Comparison of ENCODE assay signal across 10 mouse cellular contexts in genomic region chr9:121387539-121388272, GRCm38 (mm10).
A peak's percentile ranks its signal among the peaks of the same experiment; 100 is the strongest.
DNase-seq lines count a peak whose midpoint lies in the region; ATAC-seq and TF ChIP-seq lines count a peak whose summit lies in the region.
"Had no signal": no experiment of that assay in that cellular context is flagged by ENCODE, and none has a peak within 500 bp of the region (broad histone marks: within the 10 kb centered on the region; RNA-seq: fewer than 3 reads in every experiment).

No protein-coding gene starts in this region.

- H3K9me3 ChIP-seq in heart, embryonic 12.5 days (replicated peaks) = no peaks in the 10 kb centered on the region

- H3K4me3 ChIP-seq in heart, embryonic 12.5 days = no peak overlapping the region
- H3K4me3 ChIP-seq in left cerebral cortex, adult 2 months = no peak overlapping the region

- TF ChIP-seq POLR2A in brain, embryonic 14.5 days (IDR thresholded peaks at IDR 0.05; ENCODE audit: borderline replicate concordance, extremely low read depth, insufficient read depth, insufficient read length, poor library complexity, severe bottlenecking) = no peak

- H3K27ac ChIP-seq in heart, embryonic 12.5 days (ENCODE audit: poor library complexity, severe bottlenecking) = 0 out of 2 replicates have a peak overlapping the region, but pooled peaks have one; percentile 31
- H3K27ac ChIP-seq in left cerebral cortex, adult 2 months = peak overlapping the region; percentile 96

- no peak overlapping the region for H3K9ac ChIP-seq in heart, embryonic 12.5 days

- H3K27me3 ChIP-seq in heart, embryonic 12.5 days (replicated peaks) = no peaks in the 10 kb centered on the region

- WGBS in heart, embryonic 12.5 days = 73% methylated on average over 9 of the region's 9 CpGs

- H3K4me1 ChIP-seq in heart, embryonic 12.5 days (replicated peaks) = peaks cover 40% of the 10 kb centered on the region

- no peak for TF ChIP-seq CTCF in brain, embryonic 14.5 days (IDR thresholded peaks at IDR 0.05; ENCODE audit: borderline replicate concordance, extremely low read depth, insufficient read depth, insufficient read length)
- no peak for TF ChIP-seq CTCF in left cerebral cortex, adult 2 months (IDR thresholded peaks at IDR 0.05)

- peak; percentile 52 for DNase-seq in kidney, postnatal 10 days
- no peak for DNase-seq in kidney, adult 18-20 months
- peak; percentile 55 for DNase-seq in brain, embryonic 14.5 days (ENCODE audit: low read depth)
- DNase-seq in left cerebral cortex, adult 2 months (ENCODE audit: extremely low spot score in 1 of 2, low spot score in 2 of 2) = peak; percentile 71 to 85
- no peak for DNase-seq in thymus, postnatal 25 days
- DNase-seq in ovary, postnatal 10 days (ENCODE audit: low spot score) = no peak
- DNase-seq in ovary, postnatal 14 days (ENCODE audit: low spot score) = no peak
- DNase-seq: gastrocnemius, postnatal 25 days had no signal

- peaks cover 16% of the 10 kb centered on the region for H3K36me3 ChIP-seq in heart, embryonic 12.5 days

- intact Hi-C loops in left cerebral cortex, adult 2 months (cut with DNase I) = loop anchor here (5.0 kb wide), 1 partner anchor 215 kb away; no protein-coding TSS in a partner anchor

- no peak for ATAC-seq in heart, embryonic 12.5 days (ENCODE audit: insufficient number of reproducible peaks, low FRiP score)

- no peak overlapping the region for H3K4me2 ChIP-seq in heart, embryonic 12.5 days
- H3K4me2 ChIP-seq: liver, embryonic 11.5 days had no signal

Comparison
In these comparisons a context has a peak if more than half of its experiments do, and no peak if none do; other contexts are left out.
1. DNase-seq: peak in kidney, postnatal 10 days (single experiment), brain, embryonic 14.5 days (single experiment) and left cerebral cortex, adult 2 months (2 of 2); none in kidney, adult 18-20 months (single experiment), thymus, postnatal 25 days (single experiment), ovary, postnatal 10 days (single experiment) and ovary, postnatal 14 days (single experiment).